Mouse (Mus musculus) neutrophil, adult 5-6 weeks (primary cell): Measurements from ENCODE around the gene Msmp. TPM values are rescaled to one million over a fixed set of nuclear protein-coding genes. Genes with fewer than 3 reads are reported as not detected.

Source experiments
- ATAC-seq: fragments of 151-379, 151-347 bp; 2 replicates; pipeline ENCODE4 v1.8.0; 2017; ENCODE audit warnings: mild to moderate bottlenecking, moderate TSS enrichment; ENCODE audit not compliant: insufficient number of reproducible peaks, poor library complexity, low FRiP score, severe bottlenecking; ENCODE audit errors: extremely low read depth
- total RNA-seq: library from RNA; stranded (forward); fragments of 200-1000 nt; gene quantifications from 2 replicates; pipeline ENCODE4 v1.2.3, GENCODE M21; 2017

Gene Msmp
- not detected in 2 replicates for total RNA-seq

GRCm38 (mm10) chr4:43584444-43585416 is at the start of gene Msmp:
Gene Msmp (minus strand): TSS chr4:43584494.
- no peak for ATAC-seq

- no peak for ATAC-seq
Measured at GRCm38 (mm10) chr4:43633736-43634135, 49.4 kb upstream of the Msmp start.

- ATAC-seq, result no peak
Measured at GRCm38 (mm10) chr4:43633296-43633695, 49.0 kb upstream of the Msmp start.

- no peak for ATAC-seq
Measured at GRCm38 (mm10) chr4:43631956-43632920, 47.9 kb upstream of the Msmp start.

- no peak for ATAC-seq
Measured at GRCm38 (mm10) chr4:43631046-43631955, 47.0 kb upstream of the Msmp start, which contains the start of gene Npr2. Gene Npr2 (plus strand): TSS chr4:43631935.

DNA sequence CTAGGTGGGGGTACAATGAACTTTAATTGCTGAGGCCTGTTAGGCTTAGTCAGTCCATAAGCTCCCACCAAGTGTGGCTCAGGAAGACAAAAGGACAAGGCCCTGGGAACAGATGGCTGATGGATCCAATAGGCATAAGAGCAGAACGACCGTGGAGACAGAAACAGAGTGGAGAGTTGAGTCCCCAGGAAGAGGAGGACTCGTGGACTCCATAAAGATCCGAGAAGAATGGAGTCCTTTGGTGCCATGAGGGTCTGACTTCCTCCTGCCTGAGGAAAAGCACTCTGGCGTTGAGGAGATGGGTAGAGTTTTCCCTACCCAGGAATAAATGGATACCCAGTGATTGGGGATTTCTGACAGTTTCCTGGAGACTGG is 46.4 kb upstream of the Msmp start:
- ATAC-seq, result no peak

- peak; percentile 60; the same call in 1 of the 2 replicates for ATAC-seq
Measured at GRCm38 (mm10) chr4:43630030-43630581, 45.8 kb upstream of the Msmp start.

- no peak for ATAC-seq
Measured at GRCm38 (mm10) chr4:43629106-43629817, 45.0 kb upstream of the Msmp start.

DNA sequence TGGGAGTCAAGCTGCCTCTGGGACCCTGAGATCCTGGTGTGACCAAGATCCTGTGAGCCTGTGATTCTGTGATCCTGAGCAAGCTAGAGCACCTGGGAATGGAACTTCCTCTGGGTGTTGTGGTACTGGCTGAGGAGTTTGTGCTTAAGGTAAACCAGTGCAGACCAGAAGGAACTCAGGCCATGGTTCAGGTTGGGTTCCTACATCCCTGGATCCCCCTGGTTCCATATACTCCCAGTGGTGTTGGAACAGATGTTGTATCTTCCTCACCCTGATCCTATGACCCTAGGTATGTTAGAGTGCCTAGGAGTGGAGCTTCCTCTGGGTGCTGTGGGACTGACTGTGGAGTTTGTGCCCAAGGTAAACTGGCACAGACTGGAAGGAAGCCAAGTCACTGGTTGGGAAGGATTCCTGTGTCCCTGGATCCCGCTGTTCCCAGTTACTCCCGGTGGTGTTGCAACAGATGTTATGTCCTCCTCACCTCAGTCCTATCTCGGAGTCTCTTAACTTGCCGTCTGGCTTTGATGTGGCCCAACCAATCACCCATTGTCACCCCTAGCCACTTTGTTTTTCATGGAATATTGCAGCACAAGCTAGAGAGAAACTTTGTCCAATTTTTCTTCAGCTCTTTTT is 36.0 kb upstream of the Msmp start:
- no peak for ATAC-seq

DNA sequence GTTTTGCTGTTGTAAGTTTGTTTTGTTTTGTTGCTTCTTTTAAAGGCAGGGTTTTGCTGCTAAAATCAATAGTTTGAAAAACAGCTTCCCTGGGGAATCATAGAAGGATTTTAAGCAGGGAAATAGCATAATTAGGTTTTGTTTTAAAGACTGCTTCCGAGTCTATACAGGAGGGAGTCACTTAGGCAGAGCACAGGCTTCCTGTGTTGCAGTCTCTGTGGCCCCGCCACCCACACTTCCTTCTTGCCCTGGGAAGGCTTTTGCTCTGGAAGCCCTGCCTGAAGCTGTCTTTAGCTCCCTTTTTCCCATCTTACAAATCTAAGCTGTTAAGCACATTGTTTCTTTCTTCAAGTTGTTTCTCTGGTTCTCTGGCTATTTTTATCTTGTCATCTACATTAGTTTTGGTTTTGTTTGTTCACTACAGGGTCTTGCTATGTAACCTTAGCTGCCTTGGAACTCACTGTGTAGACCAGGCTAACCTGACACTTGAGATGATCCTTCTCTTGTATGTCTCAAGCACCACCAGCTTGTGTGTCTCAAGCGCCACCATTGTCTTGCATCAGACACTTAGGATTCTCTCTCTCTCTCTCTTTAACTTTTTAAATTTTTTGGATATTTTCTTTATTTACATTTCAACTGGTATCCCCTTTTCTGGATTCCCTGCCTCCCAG is 28.9 kb upstream of the Msmp start:
- ATAC-seq, result no peak

DNA sequence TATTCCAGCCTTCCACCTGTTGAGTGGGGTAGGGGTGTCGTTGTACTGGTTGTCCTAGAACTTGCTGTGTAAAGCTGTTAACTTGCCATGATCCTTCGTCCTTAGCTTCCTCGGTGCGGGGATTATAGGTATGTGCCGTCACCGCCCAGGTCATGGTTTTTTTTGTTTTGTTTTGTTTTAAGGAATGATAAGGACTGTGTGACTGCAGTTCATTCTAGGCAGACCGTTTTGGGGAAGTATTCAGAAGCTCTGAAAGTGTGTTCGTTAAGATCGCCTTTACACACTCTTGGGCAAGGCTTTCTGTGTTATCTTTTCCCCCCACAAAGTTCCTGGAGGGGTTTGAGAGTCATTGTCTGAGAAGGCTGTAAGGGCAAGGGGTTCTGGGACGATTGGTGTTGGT is 28.2 kb upstream of the Msmp start:
- ATAC-seq, result no peak

DNA sequence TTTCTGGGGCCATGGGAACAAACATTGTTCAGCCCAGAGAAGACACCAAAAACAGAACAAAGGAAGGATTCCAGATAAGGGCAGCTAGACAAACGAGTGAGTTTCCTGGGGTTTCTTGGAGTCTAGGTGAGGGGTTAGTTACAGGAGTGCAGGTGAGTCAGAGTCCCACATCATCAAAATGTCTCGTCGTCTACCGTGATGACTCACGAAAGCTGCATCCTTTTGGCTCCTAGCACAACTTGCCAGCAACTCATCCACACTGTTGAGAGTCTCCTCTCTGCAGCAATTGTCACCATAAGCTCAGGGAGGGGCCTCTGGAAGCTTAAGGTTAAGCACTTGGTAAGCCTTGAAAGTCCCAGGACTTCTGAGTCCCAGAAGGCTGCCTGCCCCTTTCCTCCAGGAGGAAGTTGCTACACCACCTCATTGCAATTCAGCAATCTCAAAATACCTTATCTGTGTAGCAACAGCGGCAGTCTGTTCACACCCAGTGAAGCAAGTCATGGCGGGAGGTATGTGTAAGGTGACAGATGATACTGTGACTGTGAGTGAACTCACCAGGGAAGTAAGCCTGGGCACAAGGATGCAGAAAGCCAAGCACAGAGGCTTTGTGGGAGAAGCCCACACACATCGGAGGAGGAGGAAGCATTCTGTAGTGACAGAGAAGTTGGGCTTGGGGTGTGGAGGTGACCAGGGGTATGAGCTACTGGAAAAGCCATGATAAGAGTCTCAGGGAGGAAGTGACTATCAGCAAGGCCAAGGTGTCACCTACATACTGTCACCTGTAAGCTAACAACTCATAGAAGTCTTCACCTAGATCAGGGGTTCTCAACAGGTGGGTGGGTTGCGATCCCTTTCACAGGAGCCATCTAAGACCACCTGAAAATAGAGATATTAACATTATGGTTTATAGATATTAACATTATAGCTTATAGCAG is 20.7 kb upstream of the Msmp start:
- peak; percentile 36; the same call in 1 of the 2 replicates for ATAC-seq

GRCm38 (mm10) chr4:43604099-43604498 is 19.8 kb upstream of the Msmp start:
- ATAC-seq, result no peak

GRCm38 (mm10) chr4:43600195-43600934 is 16.1 kb upstream of the Msmp start:
- no peak for ATAC-seq
